Mouse (Mus musculus) layer of hippocampus, postnatal 36 days (tissue): ENCODE data around the gene Umod. TPM values are rescaled to one million over a fixed set of nuclear protein-coding genes. Genes with fewer than 3 reads are reported as not detected.

Experiments used
- DNase-seq, 2 experiments: peaks; one replicate each; pipeline ENCODE4 v3.0.0; 2022
- total RNA-seq, 2 experiments: library from RNA; stranded (reverse); gene quantifications; 2 replicates each; pipeline ENCODE4 v1.2.3; 2021

Gene Umod
- total RNA-seq = not detected

- DNase-seq = no peak
Observed at GRCm38 (mm10) chr7:119479256-119479655, at the start of gene Umod. Gene Umod (minus strand): TSS chr7:119479282.

DNA sequence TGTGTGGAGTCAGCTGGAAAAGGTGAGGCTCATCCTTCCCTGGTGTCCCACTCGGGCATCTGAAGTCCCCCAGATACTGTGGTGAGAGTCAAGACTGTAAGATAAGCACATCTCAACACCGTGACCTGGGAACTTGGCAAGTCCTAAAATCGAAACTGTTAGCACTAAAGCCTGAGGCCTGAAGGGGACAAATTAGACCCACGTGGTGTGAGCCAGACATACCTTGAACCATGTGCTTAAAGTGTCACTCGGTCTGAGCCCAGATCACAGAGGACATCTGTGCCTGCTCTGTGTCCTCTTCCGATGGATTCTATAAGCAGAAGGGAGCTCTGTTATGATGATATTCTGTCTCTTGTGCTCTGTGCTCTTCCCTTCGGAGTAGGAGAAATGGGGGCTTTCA lies 49.5 kb upstream of the Umod start:
- DNase-seq = no peak

- no peak for DNase-seq
Observed at GRCm38 (mm10) chr7:119527548-119527947, 48.5 kb upstream of the Umod start.

DNA sequence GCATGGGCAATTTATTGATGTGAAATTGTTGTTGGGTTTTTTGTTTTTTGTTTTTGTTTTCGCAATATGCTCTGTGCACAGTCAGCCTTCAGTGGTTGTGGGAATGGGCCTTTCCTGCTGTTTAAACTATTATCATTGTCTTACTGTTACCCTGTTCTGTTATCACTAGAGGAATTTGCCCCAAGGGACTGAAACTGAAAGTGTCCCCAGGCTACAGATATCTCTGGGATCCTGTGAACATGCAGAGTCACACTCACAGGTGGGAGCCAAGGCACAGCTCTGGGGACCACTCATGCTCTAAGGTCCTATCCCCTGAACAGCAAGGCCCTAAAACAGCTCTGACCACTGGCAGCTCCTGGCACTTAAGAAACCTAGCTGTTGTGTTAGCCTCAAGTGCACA lies 48.1 kb upstream of the Umod start:
- no peak for DNase-seq

GRCm38 (mm10) chr7:119526486-119526885 lies 47.4 kb upstream of the Umod start:
- no peak for DNase-seq

GRCm38 (mm10) chr7:119525881-119526281 lies 46.8 kb upstream of the Umod start:
- peak in 1 of 2 experiments; percentile 8 for DNase-seq

DNA sequence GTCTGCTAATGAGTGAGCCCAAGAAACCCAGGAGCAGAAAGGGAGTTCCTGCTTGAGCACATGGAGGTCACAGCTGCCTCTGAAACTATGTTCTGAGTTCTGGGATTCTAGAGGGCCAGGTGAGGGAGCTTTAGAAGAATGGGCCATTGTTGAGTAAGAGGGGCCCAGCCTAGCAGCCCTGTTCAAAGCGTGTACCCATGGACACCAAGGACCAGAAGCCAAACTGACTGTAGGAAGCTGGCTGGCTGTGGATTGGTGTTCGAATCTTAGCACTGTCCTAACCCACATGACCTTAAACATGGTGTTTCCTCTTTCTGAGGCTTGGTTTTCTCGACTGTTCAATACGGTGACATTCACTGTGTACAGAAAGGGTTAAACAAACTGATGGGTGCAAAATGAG lies 44.3 kb upstream of the Umod start, which contains the start of gene Pdilt:
TSS of gene Pdilt (minus strand) at position 101 of the 400 bp plus-strand sequence.
- DNase-seq = no peak

DNA sequence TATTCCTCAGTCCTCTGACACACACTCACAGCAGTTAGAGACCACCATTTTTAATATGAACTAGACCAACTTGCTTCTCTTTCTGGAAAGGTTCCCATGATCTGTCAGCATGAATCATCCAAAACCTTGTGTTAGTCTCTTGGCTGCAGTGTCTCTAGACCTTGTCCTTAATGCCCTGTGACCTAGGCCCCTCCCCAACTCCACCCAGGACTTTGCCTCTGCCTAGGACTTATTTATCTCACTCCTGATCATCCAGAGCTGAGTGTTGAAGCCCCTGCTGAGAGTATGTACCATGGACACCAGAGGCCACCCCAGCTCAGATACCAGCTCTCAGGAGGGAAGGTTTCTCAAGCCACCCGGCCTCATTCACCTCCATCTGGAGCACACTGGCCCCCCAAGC lies 43.3 kb upstream of the Umod start:
- DNase-seq = no peak

- DNase-seq = no peak
Observed at GRCm38 (mm10) chr7:119521816-119522215, 42.7 kb upstream of the Umod start.

- DNase-seq = peak; percentile 78 to 79
Observed at GRCm38 (mm10) chr7:119519654-119520053, 40.6 kb upstream of the Umod start.

DNA sequence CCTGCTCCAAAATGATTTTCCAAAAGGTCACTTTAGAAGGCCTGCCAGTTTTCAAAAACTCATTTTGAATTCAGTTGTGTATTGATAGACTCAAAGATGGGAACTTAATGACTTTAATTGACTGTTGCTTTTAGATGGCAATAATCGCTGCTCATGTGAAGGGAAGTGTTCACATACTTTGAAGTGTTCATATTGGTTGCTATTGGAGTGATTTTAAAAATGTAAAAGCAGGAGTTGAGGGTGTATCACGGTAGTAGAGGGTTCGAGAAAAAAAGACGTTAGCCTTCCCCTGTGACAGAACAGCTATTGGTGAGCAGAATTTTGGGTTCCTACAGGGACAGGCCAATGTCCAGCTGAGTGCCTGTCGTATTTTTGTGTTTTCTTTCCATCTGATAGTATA lies 40.1 kb upstream of the Umod start, which contains the start of gene Acsm5:
TSS of gene Acsm5 (plus strand) at position 301 of the 400 bp plus-strand sequence.
- no peak for DNase-seq

- DNase-seq = no peak
Observed at GRCm38 (mm10) chr7:119516272-119516558, 37.1 kb upstream of the Umod start.

GRCm38 (mm10) chr7:119515492-119516271 lies 36.6 kb upstream of the Umod start:
- peak; percentile 12 to 39 for DNase-seq

DNA sequence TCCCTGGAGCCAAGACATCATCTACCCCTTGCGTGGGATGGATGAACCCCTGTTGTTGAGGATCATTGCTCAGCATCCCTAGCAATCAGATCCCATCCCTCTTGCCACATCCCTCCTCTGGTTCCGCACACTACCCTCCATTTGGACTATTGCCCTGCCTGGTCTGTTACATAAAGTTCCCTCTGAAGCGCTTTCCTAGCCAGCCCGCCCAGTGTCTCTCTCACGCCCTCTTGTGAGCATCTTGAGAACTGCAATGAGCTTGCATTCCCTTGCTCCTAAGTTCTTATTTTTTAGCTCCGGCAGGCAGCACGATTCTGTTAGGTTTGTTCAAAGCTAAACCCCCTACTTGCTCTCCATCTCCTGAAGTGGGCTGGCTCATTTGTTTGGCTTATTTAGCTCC lies 34.0 kb upstream of the Umod start:
- peak; percentile 44 to 54 for DNase-seq

- no peak for DNase-seq
Observed at GRCm38 (mm10) chr7:119511143-119511542, 32.1 kb upstream of the Umod start.

- no peak for DNase-seq
Observed at GRCm38 (mm10) chr7:119490041-119490780, 11.1 kb upstream of the Umod start.

DNA sequence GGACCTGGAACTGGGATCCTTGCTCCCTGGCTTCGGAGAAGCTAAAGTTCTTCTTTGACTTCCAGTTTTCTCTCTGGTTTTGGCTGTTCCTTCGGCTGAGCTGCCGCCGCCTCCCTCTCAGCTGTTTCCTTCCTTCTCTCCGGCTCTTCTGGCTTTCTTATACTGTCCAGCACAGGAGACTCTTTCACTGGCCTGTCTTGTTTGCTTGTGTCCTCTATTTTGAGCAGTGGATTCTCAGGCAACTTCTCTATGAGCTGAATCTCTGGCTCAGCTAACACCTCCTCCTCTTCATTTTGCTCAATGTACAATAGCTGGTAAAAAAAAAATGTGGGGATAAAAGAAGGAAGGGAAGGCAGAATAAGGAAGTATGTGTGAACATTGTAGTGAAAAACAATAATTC lies 7.6 kb upstream of the Umod start:
- no peak for DNase-seq

DNA sequence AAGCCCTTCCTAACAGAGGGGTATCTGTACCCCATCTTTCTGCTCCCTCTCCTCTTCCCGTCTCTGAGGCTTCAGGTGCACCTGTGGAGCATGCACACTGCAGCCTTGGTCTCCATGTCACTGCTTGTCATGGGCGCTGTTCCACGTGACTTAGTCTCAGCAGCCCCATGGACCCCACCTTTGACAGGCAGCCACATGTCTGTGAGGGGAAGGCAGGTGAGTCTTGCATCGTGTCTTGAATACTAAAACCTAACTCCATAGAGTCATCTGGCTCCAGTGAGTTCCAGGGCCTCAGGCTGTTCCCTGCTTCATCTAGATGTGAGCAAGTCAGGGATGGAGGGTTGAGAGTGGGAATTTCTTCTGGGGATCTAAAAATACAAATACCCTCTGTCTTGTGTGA lies 5.1 kb upstream of the Umod start:
- no peak for DNase-seq

DNA sequence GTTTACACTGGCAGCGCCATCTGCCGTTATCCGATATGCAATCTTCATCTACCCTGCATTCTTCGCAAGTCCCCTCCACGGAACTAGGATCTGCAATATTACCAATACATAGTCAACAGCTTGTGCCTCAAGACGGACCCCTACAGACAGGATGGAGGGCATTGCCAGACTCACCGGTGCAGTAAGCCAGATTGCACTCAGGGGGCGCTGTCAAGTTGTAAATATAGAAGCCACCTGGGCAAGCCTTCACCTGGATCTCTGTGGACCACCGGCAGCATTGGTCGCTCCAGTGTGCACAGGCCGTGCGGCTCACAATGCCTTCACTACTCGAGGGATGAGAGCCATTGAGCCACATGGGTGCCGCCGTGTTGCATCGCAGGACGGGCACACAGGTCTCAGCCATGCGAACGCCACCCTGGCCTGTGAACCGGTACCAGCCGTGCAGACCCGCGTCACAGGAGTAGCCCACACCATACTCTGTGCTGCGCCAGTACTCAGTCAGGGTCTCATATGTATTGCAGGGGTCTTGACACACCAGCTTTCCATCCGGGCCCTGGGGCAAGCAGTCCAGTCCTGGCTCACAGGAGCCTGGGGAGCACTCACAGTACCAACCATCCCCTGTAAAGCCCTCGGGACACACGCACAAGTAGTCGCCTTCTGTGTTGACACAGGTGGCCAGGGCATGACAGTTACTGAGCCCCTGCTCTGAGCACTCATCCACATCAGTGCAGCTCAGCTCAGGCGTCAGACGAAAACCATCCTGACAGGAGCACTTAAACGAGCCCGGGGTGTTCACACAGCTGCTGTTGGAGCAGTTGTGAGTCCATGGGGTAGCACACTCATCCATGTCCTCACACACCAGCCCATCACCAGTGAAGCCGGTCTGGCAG lies 2.3 kb downstream of the Umod start:
- DNase-seq = no peak

- DNase-seq = no peak
Observed at GRCm38 (mm10) chr7:119459185-119459584, 19.9 kb downstream of the Umod start, which contains the start of gene Gp2. Gene Gp2 (minus strand): TSS chr7:119459285.

DNA sequence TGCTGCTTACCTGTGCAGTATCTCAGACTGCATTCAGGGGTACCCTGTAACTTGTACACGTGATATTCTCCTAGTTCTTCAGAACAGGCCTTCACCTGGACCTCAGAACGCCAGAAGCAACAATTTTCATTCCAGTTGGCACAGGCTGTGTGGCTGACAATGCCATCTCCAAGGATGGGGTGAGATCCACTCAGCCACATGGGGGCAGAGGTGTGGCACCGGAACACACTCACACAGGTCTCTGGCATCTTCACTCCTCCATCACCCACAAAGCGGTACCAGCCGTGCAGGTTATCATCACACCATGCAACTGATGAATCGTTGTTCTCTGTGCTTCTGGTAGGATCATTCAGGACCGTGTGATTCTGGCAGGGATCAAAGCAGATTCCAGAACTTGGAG lies 24.9 kb downstream of the Umod start:
- no peak for DNase-seq

DNA sequence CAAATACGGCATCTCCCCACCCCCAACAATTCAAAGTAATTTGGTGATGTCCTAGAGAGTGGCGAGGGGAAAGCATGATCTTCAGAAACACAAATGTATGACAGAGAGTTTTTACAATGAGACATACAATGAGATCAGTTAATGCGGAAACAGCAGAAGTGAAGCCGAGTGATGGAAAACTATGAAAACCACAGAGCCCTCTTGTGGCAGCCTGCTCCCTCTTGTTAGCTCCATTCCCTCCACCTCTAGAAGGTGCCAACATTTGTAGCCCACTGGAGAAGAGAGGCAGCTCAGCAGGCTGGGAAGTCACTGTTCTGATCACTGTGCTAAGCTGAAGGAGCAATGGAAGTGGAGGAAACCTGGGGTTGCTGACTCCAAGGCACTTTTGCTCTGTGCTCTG lies 35.2 kb downstream of the Umod start:
- DNase-seq = peak in 1 of 2 experiments; percentile 19

DNA sequence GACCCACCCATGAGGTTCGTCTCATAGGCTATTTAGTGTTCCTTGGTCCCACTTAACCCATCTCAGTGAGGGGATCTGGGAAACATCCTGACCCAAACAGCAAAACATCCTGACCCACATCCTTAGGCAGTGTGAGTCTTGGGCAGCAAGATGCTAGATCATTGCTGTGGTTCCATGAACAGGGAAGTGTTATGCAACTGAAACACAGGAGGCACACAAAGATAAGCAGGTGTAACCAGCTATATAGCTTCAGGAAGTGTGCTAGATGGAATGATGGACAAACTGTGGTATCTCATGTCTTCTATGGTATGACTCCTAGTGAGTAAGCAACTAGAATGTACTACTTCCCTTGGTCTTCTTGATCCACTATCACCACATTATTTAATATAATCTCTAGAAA lies 37.1 kb downstream of the Umod start:
- no peak for DNase-seq
